Mouse (Mus musculus) urinary bladder, adult 2 months (tissue): ENCODE data around the gene Tlr3. TPM values are rescaled to one million over a fixed set of nuclear protein-coding genes. Genes with fewer than 3 reads are reported as not detected.

Source experiments
- polyA plus RNA-seq: library from polyadenylated mRNA; depleted of rRNA; stranded (reverse); fragments of >200 nt; gene quantifications from 2 replicates; pipeline ENCODE4 v1.2.3, GENCODE M21; 2012; rRNA removed

Gene Tlr3
- polyA plus RNA-seq, 1 experiment: 16.2 TPM

Other genes with a start within 250 kb of the Tlr3 start
- not detected in 2 replicates for gene F11, start 149.0 kb downstream of the Tlr3 start, polyA plus RNA-seq
- 0.01 and 0.03 TPM in 2 replicates for gene Klkb1, start 116.2 kb downstream of the Tlr3 start, polyA plus RNA-seq
- not detected in 2 replicates for gene Gm45753, start 102.6 kb downstream of the Tlr3 start, polyA plus RNA-seq
- gene Cyp4v3, start 77.9 kb downstream of the Tlr3 start, polyA plus RNA-seq: 10.4 and 12.3 TPM in 2 replicates
- gene Fam149a, start 28.8 kb downstream of the Tlr3 start, polyA plus RNA-seq: 16.5 and 21.2 TPM in 2 replicates
- 110 and 127 TPM in 2 replicates for gene Sorbs2, start 96.7 kb upstream of the Tlr3 start, polyA plus RNA-seq